Mouse (Mus musculus): ENCODE results near the gene Sf3b1. TPM values are rescaled to one million over a fixed set of nuclear protein-coding genes. Genes with fewer than 3 reads are reported as not detected.

Gene Sf3b1
- polyA plus RNA-seq, 1 experiment: 1.5 TPM

- peak overlapping the region; percentile 85 for H3K4me3 ChIP-seq (replicated peaks)
- H3K4me1 ChIP-seq (ENCODE audit: control insufficient read depth): peaks cover 38% of the 10 kb centered on the region
- no peaks in the 10 kb centered on the region for H3K27me3 ChIP-seq (ENCODE audit: control insufficient read depth)
- H3K36me3 ChIP-seq (ENCODE audit: control insufficient read depth): peaks cover 39% of the 10 kb centered on the region
- TF ChIP-seq GATA1 (IDR thresholded peaks at IDR 0.05; ENCODE audit: low read length): no peak
- no peak for TF ChIP-seq TAL1 (IDR thresholded peaks at IDR 0.05; ENCODE audit: low read length)
- H3K9me3 ChIP-seq (ENCODE audit: control insufficient read depth, low read length): no peaks in the 10 kb centered on the region
Measured at GRCm38 (mm10) chr1:55053596-55053995, 26.3 kb upstream of the Sf3b1 start.

DNA sequence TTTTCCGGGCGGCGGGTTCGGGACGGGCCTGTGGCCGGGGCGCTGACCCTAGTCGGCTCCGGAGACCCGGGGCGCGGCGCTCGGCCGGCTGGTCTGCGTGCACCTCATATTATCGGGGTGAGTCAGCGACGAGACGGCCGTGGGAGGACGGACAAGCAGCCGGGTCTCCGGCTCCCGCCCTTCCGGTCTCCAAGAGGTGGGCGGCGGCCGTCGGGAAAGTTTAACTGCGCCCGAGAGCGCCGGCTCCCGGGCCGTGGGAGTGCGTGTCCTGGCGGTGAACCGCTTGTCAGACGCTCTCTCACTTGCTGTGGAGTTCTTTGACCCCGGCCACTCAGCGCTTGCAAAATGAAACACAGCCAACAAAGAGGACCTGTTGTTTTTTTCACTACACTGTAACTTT lies 25.7 kb upstream of the Sf3b1 start:
- Histone ChIP-seq H3K4me1 (ENCODE audit: control insufficient read depth) (peaks cover 36% of the 10 kb centered on the region), H3K9me3 (ENCODE audit: control insufficient read depth, low read length) (no peaks in the 10 kb centered on the region), H3K36me3 (ENCODE audit: control insufficient read depth) (peaks cover 35% of the 10 kb centered on the region), H3K27me3 (ENCODE audit: control insufficient read depth) (no peaks in the 10 kb centered on the region), H3K4me3 (replicated peaks) (peak overlapping the region; percentile 85)
- TF ChIP-seq GATA1 (IDR thresholded peaks at IDR 0.05; ENCODE audit: low read length) (no peak), TAL1 (IDR thresholded peaks at IDR 0.05; ENCODE audit: low read length) (no peak)

GRCm38 (mm10) chr1:55052355-55052953 lies 25.2 kb upstream of the Sf3b1 start, which contains the start of gene Coq10b:
TSS of gene Coq10b (plus strand) at chr1:55052770.
- Histone ChIP-seq H3K27me3 (ENCODE audit: control insufficient read depth) (no peaks in the 10 kb centered on the region), H3K36me3 (ENCODE audit: control insufficient read depth) (peaks cover 32% of the 10 kb centered on the region), H3K9me3 (ENCODE audit: control insufficient read depth, low read length) (no peaks in the 10 kb centered on the region), H3K4me3 (replicated peaks) (peak within 1 kb of the TSS; percentile 85), H3K4me1 (ENCODE audit: control insufficient read depth) (peaks cover 36% of the 10 kb centered on the region)
- no peak for TF ChIP-seq TAL1 (IDR thresholded peaks at IDR 0.05; ENCODE audit: low read length)
- peak; percentile 35; the same call in 1 of the 2 replicates for TF ChIP-seq GATA1 (IDR thresholded peaks at IDR 0.05; ENCODE audit: low read length)

DNA sequence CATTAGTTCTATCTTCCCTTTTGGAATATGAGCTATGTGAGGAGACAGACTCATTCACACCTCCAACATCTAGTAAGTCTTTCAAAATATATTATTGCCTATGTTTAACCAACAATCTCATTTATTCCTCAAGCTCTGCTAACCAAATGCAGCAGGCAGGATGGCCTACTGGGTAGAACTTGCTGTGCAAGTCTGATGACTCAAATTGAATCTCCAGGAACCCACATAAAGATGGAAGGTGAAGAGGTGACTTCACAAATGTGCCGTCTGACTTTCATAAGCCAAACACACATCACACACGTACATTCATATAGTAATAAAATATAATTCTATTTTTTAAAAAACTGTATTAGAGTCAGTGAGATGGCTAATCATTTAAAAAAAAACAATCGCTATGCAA lies 24.4 kb upstream of the Sf3b1 start:
- H3K4me1 ChIP-seq (ENCODE audit: control insufficient read depth): peaks cover 32% of the 10 kb centered on the region
- peaks cover 26% of the 10 kb centered on the region for H3K36me3 ChIP-seq (ENCODE audit: control insufficient read depth)
- peak overlapping the region; percentile 85 for H3K4me3 ChIP-seq (replicated peaks)
- no peaks in the 10 kb centered on the region for H3K9me3 ChIP-seq (ENCODE audit: control insufficient read depth, low read length)
- H3K27me3 ChIP-seq (ENCODE audit: control insufficient read depth): no peaks in the 10 kb centered on the region
- TF ChIP-seq GATA1 (IDR thresholded peaks at IDR 0.05; ENCODE audit: low read length): no peak
- no peak for TF ChIP-seq TAL1 (IDR thresholded peaks at IDR 0.05; ENCODE audit: low read length)

- Histone ChIP-seq H3K4me1 (ENCODE audit: control insufficient read depth) (peaks cover 18% of the 10 kb centered on the region), H3K4me3 (replicated peaks) (no peak overlapping the region), H3K9me3 (ENCODE audit: control insufficient read depth, low read length) (no peaks in the 10 kb centered on the region), H3K36me3 (ENCODE audit: control insufficient read depth) (no peaks in the 10 kb centered on the region; the same call in none of the 2 replicates), H3K27me3 (ENCODE audit: control insufficient read depth) (peaks cover 9% of the 10 kb centered on the region)
- TF ChIP-seq GATA1 (IDR thresholded peaks at IDR 0.05; ENCODE audit: low read length) (no peak), TAL1 (IDR thresholded peaks at IDR 0.05; ENCODE audit: low read length) (no peak)
Measured at GRCm38 (mm10) chr1:55048841-55049587, 21.7 kb upstream of the Sf3b1 start.

GRCm38 (mm10) chr1:55043164-55043563 lies 15.9 kb upstream of the Sf3b1 start:
- Histone ChIP-seq H3K4me1 (ENCODE audit: control insufficient read depth) (peaks cover 7% of the 10 kb centered on the region), H3K27me3 (ENCODE audit: control insufficient read depth) (peaks cover 12% of the 10 kb centered on the region), H3K4me3 (replicated peaks) (no peak overlapping the region), H3K36me3 (ENCODE audit: control insufficient read depth) (no peaks in the 10 kb centered on the region), H3K9me3 (ENCODE audit: control insufficient read depth, low read length) (peaks cover 13% of the 10 kb centered on the region)
- TF ChIP-seq TAL1 (IDR thresholded peaks at IDR 0.05; ENCODE audit: low read length) (no peak), GATA1 (IDR thresholded peaks at IDR 0.05; ENCODE audit: low read length) (no peak)

- H3K9me3 ChIP-seq (ENCODE audit: control insufficient read depth, low read length): peaks cover 13% of the 10 kb centered on the region
- peaks cover 12% of the 10 kb centered on the region for H3K27me3 ChIP-seq (ENCODE audit: control insufficient read depth)
- no peak overlapping the region for H3K4me3 ChIP-seq (replicated peaks)
- H3K36me3 ChIP-seq (ENCODE audit: control insufficient read depth): no peaks in the 10 kb centered on the region
- peaks cover 7% of the 10 kb centered on the region for H3K4me1 ChIP-seq (ENCODE audit: control insufficient read depth)
- no peak for TF ChIP-seq GATA1 (IDR thresholded peaks at IDR 0.05; ENCODE audit: low read length)
- no peak for TF ChIP-seq TAL1 (IDR thresholded peaks at IDR 0.05; ENCODE audit: low read length)
Measured at GRCm38 (mm10) chr1:55042246-55042645, 15.0 kb upstream of the Sf3b1 start.

DNA sequence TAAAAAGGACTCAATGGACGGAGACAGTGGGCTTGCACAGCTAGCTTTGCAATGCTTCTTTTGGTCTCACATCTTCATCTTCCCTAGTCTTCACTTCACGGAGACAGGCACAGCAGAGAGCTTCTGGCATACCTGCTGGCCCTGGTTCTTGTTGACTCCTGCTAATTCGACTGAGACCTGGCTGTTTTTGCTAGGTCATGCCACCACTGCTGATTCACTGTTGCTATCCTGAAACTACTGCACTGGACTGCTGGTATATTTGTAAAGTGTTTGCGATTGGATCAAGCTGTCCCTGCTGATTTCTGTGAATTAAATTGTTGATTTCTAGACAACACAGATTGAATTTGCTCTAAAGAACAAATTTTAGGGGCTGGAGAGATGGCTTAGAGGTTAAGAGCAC lies 14.4 kb upstream of the Sf3b1 start:
- Histone ChIP-seq H3K36me3 (ENCODE audit: control insufficient read depth) (no peaks in the 10 kb centered on the region), H3K9me3 (ENCODE audit: control insufficient read depth, low read length) (peaks cover 13% of the 10 kb centered on the region), H3K4me3 (replicated peaks) (no peak overlapping the region), H3K27me3 (ENCODE audit: control insufficient read depth) (peaks cover 12% of the 10 kb centered on the region), H3K4me1 (ENCODE audit: control insufficient read depth) (peaks cover 7% of the 10 kb centered on the region)
- TF ChIP-seq TAL1 (IDR thresholded peaks at IDR 0.05; ENCODE audit: low read length) (no peak), GATA1 (IDR thresholded peaks at IDR 0.05; ENCODE audit: low read length) (no peak)

GRCm38 (mm10) chr1:55039944-55040343 lies 12.7 kb upstream of the Sf3b1 start:
- H3K9me3 ChIP-seq (ENCODE audit: control insufficient read depth, low read length): peaks cover 13% of the 10 kb centered on the region
- H3K4me1 ChIP-seq (ENCODE audit: control insufficient read depth): peaks cover 7% of the 10 kb centered on the region
- TF ChIP-seq GATA1 (IDR thresholded peaks at IDR 0.05; ENCODE audit: low read length): no peak
- TF ChIP-seq TAL1 (IDR thresholded peaks at IDR 0.05; ENCODE audit: low read length): no peak
- peaks cover 7% of the 10 kb centered on the region for H3K27me3 ChIP-seq (ENCODE audit: control insufficient read depth)
- H3K4me3 ChIP-seq (replicated peaks): no peak overlapping the region
- no peaks in the 10 kb centered on the region for H3K36me3 ChIP-seq (ENCODE audit: control insufficient read depth)
